Mouse (Mus musculus): Measurements from ENCODE around the gene Kat14. TPM values are rescaled to one million over a fixed set of nuclear protein-coding genes. Genes with fewer than 3 reads are reported as not detected.
A peak's percentile ranks its signal among the peaks of the same experiment; 100 is the strongest.

The Kat14 gene
- total RNA-seq, 4 experiments from 2014 or later: 22.9 to 30.2 (median 27.5) TPM

DNA sequence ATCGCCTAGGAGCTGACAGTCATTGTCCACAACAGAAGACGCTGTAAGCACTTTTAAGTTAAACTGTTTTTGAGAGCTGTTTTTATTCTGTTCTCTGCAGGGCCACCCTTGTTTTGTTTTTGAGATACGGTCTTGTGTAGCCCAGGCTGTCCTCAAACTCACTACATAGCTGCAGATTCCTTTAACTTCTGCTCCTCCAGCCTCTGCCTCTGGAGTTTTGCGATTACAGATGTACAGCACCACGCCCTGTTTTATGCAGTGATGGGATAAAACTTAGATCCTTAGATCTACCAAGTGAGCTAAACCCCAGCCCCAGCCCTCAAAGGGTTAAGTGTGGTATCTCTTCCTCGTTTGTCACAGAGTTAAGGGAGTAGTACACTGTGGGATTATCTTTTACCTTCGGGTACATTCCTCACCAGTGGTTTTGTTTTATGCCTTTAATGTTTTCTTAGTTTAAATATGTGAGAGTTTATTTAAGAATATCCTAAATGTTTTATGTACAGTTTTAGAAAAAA lies 13.9 kb downstream of the Kat14 start:
- DNase-seq (ENCODE audit: low spot score): no peak

DNA sequence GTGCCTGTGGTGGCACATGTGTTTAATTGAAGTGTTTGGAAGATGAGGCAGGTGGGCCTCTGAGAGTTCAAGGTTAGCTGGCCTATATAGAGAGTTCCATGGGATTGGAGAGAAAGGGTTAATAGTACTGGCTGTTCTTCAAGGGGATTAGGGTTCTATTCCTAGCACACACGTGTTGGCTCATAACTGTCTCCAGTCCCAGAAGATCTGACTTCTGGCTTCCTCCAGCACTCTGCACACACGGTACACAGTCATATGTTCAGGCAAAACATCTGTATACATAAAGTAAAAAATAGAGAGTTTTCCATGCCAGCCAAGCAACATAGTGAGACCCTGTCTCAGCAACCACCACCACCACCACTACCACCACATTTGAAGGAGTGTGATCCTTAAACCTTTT lies 17.5 kb downstream of the Kat14 start:
- no peak for DNase-seq (ENCODE audit: low spot score)

DNA sequence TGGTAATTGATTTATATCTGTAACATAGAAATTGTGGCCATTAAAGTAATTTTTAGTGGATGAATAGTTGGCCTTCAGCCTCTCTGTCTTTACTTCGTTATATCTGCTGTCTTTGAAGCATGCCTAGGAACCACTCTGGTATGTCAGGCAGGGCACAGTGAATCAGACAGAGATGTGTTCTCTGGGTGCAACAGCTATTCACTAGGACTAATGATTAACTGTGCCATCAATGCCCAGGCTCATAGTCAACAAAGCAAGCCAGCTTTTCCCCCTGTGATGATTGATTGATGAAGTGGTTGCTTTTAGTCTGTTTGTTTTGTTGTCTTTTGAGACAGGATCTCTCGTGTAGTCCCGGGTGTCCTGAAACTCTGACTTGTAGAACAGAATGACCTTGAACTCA lies 19.6 kb downstream of the Kat14 start:
- DNase-seq (ENCODE audit: low spot score): no peak

DNA sequence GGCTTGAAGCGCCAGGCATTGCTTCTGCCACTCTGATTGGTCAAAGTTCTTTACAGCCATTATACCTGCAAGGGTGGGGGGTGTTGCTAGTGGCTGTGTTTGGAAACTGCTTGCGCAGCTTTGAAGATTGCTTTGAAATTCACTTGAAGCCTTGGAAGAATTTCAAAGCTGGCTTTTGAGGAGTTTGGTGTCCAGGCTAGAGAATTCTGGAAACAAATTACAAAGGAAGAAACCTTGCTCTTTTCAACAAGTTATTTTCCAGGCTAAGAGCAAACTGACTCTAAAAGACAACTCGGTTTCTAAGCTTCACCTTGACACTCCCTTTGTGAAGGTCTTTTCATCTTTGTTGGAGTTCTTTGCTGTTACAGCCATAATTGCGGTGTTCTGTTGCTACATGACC lies 30.7 kb downstream of the Kat14 start:
- DNase-seq (ENCODE audit: low spot score): no peak

DNA sequence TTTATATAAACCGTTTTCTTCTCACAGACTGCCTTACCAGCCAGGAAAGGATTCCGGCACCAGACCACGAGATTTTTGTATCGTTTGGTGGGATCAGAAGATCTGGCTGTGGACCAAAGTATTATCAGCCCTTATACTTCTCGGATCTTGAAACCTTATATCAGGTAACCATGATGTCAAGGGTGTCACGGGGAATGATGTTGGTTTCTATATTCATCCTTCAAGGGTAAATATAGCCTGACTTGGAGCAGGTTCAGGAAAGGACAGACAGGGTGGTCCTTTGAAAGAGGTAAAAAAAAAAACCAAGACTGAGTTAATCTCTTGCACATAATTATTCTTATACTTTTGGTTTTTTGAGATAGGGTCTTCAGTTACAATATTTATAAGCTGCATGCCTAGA lies 31.9 kb downstream of the Kat14 start:
- DNase-seq (ENCODE audit: low spot score): peak; percentile 33

DNA sequence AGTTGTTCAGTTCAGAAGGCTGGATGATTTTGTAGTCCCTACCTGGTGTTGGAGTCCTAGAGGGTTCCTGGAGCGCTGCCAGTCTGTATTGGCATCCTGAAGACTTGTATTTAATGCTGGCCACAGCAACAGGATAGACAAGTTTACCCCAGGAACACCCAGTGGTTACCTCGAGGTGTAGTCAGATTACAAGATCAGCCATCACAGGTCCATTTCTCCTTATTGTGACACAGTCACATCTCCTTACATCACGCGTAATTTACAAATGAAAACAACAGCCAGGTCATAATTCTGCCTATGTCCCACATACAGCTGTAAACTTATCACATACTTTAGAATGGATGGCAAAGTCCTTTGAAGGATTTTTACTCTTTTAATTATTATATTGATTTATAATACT lies 40.3 kb downstream of the Kat14 start:
- no peak for DNase-seq (ENCODE audit: low spot score)

DNA sequence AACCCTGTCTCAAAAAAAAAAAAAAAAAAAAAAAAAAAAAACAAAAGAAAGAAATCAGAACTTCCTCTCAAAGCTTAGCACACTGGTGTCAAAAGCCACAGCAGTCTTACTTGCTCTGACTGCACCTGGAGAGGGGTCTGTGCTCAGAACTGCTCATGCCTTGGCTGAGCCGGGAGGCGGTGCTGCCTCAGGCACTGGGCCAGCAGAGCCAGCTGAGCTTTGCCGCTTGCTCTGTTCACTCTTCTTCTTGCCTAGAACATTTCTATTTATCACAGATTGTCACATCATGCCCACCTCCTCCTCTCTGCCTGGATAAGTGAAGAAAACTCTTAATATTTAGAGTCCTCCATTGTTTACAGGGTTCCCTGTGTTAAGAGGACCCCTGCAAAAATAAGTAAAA lies 41.8 kb downstream of the Kat14 start:
- no peak for DNase-seq (ENCODE audit: low spot score)

DNA sequence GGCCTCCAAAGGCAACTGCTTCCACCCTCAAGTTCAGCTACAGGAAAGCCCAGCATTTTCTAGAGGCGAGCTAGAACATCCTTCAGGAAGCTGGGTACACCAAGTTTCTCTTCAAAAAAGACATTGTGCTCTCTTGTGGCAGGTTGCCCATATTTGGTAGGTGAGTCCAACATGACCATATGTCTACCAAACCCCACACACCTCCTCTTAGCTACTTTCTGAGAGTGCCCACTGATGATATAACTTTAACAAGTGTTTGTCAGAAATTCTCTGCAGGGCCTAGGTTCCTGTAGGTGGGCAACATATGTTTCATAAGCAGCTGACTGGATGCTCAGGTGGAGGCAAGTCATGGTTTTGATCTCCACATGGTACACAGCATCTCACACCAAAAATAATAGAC lies 45.9 kb downstream of the Kat14 start:
- DNase-seq (ENCODE audit: low spot score): no peak

DNA sequence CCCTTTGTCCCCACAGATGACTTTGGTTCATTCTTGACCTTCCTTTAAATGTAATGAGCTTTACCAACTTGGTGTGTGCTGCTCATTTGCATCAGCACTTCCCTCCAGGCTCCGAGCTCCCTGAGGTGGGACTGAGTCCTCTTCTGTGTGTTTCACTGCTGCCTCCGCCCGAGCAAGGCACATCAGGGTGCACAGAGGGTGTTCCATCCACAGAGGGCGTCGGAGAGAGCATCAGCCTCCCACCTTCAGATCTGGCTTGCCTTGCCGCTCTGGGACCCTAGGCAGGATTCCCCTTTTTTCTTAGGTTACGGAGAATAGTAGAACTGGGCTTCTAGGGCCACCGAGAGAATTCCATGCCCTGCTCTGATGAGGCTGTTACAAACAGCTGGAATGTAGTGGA lies 48.1 kb downstream of the Kat14 start:
- no peak for DNase-seq (ENCODE audit: low spot score)

DNA sequence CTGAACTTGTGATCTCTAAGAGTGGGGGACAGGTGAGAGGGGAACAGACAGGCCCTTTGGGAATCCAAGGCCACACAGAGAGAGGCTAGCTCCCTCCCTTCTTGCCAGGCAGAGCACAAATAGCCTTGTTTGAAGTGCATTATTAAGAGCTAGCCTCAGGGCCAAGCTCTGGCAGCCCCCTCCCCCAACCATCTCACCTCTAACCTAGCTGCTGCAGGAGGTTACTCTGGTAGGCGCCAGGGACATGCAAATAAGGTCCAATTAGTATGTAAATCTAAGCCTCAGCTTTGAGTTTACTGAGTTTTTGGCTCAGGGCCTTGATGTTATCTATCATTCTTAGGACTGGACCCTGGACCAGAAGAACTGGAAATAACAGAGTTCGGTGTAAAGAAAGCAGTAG lies 49.3 kb downstream of the Kat14 start:
- no peak for DNase-seq (ENCODE audit: low spot score)

DNA sequence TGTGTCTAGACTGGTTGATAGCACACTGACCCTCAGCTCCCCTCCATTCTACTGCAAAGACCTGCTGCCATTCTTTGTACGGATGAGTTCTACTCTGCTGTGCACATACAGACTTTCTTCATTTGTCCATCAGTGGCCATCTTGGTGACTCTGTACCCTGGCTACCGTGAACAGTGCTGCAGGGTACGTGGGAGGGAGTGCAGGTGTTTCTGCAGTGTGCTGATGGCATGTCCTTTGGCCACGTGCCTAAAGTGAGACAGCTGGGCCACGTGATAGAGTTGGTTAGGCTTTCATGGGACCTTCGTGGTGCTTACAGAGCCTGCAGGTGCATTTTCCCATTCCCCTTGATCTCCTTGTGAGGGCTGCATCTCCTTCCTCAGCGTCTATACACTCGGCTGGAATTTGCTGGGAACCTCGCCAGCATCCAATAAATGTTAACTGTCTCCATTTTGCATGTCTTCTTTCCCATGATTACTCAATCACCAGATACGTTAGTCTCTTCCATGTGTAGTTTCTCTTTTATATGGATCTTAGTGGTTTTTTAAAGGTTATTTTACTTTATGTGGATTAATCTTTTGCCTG lies 53.4 kb downstream of the Kat14 start:
- no peak for DNase-seq (ENCODE audit: low spot score)

DNA sequence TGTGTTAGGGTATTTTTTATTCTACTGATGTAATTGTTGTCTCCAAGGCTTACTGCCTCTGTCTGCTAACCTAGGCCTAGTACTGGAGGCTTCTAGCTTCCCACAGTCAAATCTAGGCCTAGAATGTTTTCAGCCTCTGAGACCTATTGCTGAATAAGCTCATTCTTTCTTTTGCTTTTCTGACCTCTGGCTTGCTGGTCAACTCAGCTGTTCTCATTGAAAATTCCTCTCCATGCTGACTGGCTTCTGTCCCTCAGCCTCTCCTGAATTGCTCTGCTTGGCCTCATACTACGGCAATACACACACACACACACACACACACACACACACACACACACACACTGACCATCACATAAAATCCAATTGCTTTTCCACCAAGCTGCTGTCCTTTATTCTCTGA lies 57.0 kb downstream of the Kat14 start:
- DNase-seq (ENCODE audit: low spot score): no peak

DNA sequence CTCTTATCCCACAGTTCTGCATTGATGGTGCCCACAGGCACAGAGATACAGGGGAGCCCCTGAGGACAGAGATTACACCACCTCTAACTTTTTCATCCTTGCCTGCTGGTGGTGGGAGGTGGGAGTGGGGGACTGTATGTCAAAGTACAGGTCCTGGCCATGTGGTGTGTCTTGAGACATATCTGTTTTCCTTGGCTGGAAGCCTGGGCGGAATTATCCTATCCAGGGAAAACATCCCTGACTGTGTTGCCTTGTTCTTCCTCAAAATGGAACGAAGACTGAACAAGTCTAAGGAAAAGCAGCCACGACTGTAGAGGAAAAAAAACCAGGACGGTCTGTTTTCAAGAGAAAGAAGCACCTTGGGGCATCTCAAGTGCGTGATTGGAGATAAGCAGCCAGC lies 59.1 kb downstream of the Kat14 start:
- no peak for DNase-seq (ENCODE audit: low spot score)

DNA sequence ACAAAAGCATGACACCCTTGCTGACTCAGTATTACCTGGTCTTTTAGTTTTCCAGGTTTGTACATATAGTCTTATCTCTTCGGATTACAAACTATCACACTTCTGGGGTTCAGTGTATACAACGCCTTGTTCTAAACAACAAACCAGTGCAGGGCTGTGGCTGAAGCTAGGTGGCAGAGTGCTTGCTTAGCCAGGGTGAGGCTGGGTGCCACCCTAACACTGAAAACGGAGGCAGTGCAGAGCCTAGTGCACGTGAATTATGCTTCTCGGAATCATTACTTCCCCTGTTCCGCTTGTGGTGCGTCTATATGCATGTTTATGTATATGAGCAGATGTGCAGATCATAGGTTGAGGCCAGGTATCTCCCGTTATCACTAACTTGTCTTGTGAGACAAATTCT lies 59.9 kb downstream of the Kat14 start:
- no peak for DNase-seq (ENCODE audit: low spot score)

DNA sequence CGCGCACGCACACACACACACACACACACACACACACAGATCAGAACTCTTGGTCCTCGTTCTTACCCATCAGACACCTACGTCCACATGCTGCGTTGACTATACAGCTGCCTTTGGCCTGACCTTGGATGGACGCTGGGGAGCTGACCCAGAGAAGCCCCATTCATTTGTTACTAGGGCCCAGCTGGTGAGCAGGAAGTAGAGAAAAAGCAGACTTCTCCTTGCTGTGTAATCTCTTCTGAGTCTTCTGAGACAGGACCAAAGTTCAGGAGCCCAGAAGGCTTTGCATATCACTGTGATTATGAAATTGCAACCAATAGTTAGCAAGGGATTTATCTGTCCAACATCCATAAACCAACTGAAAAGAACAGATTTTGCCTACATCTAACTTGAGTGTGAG lies 60.4 kb downstream of the Kat14 start:
- no peak for DNase-seq (ENCODE audit: low spot score)

DNA sequence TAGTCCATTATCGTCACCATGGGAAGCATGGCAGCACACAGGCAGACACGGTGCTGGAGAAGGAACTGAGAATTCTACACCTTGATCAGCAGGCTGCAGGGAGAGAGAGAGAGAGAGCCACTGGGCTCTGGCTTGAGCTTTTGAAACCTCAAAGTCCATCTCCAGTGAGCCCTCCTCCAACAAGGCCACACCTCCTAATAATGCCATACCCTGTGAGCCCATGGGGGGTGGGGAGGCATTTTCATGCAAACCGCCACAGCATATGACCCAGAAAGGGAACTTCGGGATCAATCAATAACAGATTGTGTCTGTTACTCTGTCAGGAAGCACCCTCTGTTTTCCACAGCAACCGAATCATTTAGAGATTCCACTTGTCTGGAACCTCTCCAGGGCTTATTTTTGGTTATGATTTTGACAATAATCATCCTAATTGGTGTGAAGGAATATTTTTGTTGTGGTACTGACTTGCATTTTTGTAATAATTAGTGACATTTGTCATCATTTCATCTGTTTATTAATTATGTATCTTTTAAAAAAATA lies 62.6 kb downstream of the Kat14 start:
- DNase-seq (ENCODE audit: low spot score): no peak

DNA sequence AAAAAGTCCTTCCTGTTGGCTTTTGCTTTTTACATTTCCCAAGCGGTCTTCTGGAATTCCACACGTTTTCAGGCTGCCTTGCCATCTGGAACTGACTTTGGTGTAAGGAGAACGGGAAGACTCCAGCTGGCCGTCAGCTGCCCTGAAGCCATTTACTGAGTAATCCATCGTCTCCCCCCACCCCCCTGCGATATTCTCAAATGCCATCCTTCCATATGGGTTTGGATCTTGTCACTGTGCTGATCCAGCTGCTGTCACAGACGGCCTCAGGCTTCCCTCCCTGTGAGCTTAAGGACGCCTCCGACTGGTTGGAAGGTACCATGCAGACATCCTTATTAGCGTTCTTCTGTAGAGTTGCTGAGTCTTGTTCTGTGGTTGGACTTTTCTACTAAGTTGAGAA lies 66.9 kb downstream of the Kat14 start:
- no peak for DNase-seq (ENCODE audit: low spot score)

DNA sequence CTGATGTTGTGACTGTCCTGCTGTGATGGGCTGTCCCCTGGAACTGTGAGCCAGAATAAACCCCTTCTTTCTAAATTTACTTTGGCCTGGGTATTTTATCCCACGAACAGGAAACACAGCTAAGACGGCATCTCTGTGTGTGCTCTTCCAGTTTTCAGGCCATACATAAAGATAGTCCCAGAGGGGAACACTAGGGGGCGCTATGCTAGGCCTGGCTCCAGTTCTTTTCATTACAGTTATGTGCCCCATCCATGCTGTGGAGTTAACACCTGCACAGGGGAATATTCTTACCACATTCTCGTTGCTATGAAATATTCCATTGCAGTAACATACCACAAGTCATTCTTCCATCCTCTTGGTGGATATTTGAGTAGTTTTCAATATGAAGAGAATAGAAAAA lies 69.6 kb downstream of the Kat14 start:
- DNase-seq (ENCODE audit: low spot score): no peak

DNA sequence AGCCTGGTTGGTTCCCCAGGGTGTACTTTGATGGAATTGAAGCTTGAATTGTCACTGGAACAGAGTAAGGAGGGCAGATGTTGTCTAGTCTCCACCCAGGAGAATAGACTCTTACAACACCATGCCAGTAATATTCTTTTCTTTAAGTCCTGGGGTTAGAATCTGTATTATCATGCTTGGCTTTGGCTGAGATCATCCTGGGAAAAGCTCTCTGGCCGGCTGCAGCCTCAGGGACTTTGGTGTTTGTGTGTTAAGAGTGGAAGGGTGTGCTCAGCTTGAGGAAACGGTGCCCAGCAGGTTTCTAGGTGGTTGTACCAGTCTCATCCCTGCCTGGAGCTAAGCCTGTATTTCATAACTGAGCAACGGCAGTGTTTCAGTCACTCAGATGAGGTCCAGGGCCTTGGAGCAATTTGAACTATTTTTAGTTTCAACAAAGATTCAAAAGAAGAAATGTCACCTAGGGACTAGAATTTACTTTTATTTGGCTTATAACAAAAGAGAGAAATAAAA lies 70.5 kb downstream of the Kat14 start:
- no peak for DNase-seq (ENCODE audit: low spot score)

DNA sequence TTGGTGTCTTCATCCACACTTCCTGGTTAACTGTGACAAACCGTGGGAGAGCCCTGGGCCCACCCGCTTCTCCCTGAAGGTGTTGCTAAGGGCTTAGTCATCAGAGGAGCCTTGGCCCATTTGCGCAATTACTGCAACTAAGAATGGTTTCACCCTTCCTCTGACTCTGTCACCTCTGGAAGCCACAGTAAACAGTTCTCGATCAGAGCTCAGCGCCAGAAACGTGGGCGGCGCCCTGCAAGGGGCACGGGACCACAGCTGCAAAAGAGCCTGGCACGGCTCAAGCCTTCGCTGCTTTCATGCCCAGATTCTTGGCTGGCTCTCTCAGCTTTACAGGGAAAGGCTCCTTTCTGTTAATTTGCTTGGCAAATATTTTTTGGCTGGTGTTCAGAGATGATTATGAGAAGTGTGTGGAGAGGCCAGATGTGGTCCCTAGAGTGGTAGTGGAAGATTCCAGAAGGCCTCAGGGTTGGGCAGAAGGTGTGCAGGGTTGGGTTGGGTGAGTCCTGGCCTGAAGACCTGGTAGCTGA lies 72.7 kb downstream of the Kat14 start:
- peak; percentile 21 for DNase-seq (ENCODE audit: low spot score)

DNA sequence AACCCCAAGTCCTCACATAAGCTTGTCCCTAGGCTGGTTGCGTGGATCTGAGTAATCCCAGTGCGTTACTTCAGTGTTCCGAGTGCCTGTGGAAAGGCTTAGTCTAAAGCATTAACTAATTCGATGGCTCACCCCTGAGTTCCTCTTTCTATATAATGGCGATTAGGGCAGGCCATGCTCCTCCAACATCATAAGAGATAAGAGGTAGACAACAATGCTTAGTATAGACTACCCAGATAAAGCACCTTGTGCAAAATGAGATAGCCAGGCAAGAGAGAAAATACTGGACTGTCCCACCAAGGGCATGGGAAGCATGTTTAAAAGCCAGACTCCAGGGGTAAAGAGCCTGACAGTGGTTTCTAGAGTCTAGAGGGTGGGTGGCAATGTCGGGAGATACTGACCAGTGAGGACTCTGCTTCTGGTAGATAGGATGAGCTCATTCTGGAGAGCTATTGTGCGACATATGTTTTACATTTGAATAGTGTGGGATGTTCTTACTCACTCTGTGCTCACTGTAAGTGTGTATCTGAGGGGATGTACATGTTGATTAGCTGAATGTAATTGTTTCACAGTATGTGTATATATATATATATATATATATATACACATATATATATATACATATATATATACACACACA lies 77.7 kb downstream of the Kat14 start:
- no peak for DNase-seq (ENCODE audit: low spot score)

DNA sequence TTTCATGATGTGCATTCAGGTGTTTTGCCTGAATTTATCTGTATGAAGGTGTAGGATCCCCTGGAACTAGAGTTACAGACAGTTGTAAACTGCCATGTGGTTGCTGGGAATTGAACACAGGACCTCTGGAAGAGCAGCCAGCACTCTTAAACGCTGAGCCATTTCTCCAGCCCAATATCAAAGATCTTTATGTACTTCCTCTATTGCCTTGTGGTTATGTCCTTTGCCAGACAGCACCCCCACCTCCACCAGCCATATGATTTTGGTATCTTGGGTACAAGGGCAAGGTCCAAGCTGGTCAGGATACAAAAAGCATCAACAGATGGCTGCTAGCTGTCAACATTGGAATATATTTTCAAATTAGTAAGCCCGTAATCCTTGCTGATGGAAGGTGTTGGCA lies 81.6 kb downstream of the Kat14 start:
- no peak for DNase-seq (ENCODE audit: low spot score)

DNA sequence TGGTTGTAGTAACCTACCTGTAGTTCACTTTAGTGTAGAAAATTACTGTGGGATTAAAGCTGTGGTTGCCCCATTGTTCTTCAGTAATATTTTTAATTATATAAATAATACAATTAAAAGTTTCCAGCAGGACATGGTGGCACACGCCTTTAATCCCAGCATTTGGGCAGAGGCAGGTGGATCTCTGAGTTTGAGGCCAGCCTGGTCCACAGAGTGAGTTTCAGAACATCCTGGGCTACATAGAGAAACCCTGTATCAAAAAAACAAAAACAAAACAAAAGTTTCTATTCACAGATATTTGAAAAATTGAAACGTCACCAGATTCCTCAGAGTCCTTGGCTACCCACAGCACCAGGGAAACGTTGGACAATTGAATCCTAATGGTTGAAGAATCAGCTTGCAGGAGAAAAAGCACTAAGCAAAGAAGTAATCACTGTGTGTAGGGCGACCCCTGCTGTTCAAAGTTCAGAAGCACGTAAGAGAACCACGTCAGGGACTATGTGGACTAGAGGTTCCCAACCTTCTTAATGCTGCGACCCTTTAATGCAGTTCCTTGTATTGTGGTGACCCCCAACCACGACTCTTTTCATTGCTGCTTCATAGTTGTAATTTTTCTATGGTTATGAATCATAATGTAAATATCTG lies 83.7 kb downstream of the Kat14 start:
- DNase-seq (ENCODE audit: low spot score): peak; percentile 80
